Mouse (Mus musculus): ENCODE results near the gene Nbl1.

DNA sequence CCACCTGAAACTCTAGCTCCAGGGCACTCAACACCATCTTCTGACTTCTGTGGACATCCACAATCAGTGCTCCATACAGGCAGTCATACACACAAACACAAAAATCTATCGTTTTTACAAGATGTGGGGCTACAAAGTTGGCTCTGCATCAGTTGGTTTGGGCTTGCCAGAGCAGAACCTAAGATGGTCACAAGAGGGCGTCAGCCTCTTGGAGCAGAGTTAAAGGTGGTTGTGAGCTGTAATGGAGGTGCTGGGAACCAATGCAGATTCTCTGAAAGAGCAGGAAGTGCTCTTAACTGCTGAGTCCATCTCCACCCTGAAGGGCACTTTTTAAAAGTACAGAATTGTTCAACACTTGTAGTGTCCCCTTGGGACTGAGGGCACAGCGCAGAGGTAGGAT lies 33.7 kb upstream of the Nbl1 start:
- TF ChIP-seq CTCF (IDR thresholded peaks at IDR 0.05) (peak; percentile 37), POLR2A (IDR thresholded peaks at IDR 0.05; ENCODE audit: insufficient read depth, low read depth, low read length) (no peak)
